Mouse (Mus musculus) kidney, postnatal 25 days (tissue): Measurements from ENCODE around the gene Sik3.

Source experiments
- DNase-seq, 2 experiments: peaks; one replicate each; pipeline ENCODE4 v3.0.0; 2021; ENCODE audit warnings: mixed read lengths in 2 of 2

The Sik3 gene

DNA sequence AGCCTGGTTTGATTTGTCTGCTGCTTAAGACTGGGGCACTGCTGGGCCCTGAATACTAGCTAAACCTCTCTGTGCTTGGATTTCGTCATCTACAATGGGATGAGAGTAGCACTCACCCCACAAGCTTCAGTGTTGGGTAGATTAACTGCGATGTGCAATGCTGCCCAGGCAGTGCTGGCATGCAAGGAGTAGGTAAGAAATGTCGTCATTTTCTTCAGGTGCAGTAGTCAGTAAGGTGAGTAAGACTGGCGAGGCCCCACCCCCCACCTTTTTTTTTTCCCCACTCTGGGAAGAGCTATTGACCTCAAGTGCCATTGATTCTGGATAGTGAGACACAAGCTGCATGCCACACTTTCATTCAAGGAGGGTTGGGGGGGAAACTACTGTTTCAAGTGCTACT is 3.8 kb downstream of the Sik3 start:
- no peak for DNase-seq

DNA sequence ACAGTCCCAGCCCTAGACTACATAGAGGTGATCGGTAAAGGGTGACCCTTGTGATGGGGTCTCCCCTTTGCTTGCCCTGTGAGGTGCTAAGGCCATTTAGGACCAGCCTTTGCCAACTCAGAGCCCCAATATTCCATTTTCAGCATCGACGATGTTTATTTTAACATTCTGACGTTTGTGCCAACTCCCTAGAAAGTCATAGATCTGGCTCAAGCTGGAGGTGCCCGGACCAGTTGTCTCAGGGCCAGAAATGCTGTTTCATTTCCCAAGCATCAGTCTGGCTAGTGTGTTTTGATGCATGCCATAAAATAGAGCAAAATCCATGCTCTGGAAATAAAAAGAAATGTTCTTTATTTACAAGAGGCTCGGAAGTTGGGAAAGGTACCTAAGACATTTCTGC is 5.7 kb downstream of the Sik3 start:
- no peak for DNase-seq

- no peak for DNase-seq
Observed at GRCm38 (mm10) chr9:46019975-46020374, 7.4 kb downstream of the Sik3 start.

DNA sequence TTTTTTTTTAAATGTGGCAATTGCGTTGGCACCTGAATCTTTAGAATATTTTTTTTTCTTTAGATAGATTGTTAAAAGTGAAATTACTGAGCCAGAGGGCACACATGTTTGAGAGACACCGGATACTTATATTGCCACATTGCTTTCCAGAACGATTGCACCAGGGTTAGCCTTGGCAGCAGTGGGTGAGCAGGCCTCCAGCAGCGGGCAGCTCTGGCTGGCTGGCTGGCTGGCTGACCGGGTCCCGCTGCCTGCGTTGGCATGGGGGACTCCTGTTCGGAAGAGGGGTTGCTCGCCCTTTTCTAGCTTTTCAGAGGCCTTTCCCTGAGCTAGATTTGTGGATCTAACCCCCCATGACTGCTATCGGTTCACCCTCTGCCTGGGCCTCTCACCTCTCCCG is 11.0 kb downstream of the Sik3 start:
- DNase-seq, result no peak

DNA sequence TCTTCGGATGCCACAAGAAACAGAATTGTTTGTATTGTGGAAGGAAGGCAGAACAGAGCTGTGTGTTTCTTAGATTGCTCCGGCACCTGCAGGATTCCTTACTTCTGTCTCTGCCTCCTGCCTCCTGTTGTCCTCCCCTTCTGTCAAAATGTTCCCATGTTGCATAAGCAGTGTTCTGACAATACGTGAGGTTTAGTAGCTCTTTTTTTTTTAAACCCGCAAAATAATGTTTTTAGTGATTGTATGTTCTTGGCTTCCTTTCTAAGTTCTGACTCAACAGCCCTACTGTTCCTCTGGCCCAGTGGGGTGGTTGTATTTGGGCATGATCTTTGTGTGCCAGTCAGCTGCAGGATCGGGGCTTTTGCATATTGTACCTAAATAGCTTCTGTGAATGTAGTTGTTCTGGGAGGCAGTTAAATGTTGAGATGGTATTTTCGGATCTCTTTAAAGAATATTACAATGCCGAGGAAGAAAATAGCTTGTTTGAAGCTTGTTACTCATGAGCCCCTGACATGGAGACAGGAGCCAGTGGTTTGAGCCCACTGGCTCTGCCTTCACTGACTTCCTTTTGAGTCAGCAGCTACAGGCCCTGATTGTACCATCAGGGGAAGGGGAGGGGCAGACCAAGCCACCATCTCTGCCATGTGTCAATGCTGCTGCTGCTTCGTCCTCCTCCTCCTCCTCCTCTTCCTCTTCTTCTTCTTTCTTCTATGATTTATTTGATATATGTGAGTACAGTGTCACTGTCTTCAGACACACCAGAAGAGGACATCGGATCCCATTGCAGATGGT is 13.6 kb downstream of the Sik3 start:
- no peak for DNase-seq

DNA sequence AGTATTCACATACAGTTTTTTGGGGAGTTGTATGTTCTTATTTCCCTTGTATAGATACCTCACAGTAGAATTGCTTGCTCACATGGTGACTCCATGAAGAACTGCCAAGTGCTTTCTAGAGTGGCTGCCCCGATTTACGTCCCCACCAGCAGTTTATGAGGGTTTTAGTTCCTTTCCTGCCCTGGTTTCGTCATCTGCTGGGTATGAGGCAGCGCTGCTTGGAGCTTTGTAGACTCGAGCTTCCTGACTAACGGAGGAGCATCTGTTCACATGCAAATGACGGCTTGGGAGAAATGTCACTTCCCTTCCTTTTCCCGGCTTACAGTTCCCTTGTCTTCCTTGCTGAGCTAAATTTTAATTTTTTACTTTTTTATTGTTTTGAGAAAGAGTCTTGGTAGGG is 15.4 kb downstream of the Sik3 start:
- no peak for DNase-seq

GRCm38 (mm10) chr9:46029534-46029933 is 16.9 kb downstream of the Sik3 start:
- DNase-seq, result no peak

- DNase-seq, result no peak
Observed at GRCm38 (mm10) chr9:46030184-46030583, 17.6 kb downstream of the Sik3 start.

DNA sequence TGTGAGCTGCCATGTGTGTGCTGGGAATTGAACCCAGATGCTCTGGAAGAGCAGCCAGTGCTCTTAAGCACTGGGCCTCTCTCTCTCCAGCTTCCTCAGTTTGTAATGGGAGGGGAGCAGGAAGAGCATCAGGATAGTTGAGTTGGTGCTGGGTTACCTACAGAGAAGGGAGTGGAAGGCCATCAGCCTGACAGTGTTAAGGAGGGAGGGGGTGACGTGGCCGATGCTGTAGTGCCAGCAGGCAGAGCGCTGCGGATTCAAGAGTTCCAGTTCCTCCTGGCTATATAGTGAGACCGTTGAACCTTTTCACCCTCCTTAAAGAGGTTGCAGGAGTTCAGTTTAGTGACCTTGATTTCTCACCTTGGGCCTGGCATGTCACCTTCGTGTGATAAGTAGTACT is 18.3 kb downstream of the Sik3 start:
- no peak for DNase-seq

DNA sequence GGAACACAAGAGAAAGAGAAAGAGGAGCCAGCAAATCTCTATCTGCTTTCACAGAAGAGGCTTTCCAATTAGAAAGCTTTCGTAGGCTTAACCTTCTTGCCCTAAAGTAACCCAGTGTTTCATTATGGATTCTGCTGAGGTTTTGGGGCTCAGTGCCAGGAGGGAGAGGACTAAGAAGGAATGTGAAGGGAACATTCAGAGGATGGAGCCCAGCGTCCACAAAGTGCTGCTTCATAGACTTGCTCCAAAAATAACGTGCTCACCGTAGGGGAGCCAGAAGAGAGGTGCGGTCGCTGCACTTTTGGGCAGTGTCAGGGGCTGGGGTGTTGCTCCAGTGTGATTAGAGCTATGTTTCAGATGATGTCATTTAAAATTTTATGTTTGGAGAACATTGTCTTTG is 19.6 kb downstream of the Sik3 start:
- DNase-seq, result peak; percentile 80 to 85

- no peak for DNase-seq
Observed at GRCm38 (mm10) chr9:46033058-46033457, 20.4 kb downstream of the Sik3 start.

- DNase-seq, result no peak
Observed at GRCm38 (mm10) chr9:46033862-46034261, 21.2 kb downstream of the Sik3 start.

GRCm38 (mm10) chr9:46035290-46035871 is 22.8 kb downstream of the Sik3 start:
- DNase-seq, result peak; percentile 41 to 43

- peak in 1 of 2 experiments; percentile 29 for DNase-seq
Observed at GRCm38 (mm10) chr9:46036881-46037280, 24.3 kb downstream of the Sik3 start.

- peak; percentile 42 to 59 for DNase-seq
Observed at GRCm38 (mm10) chr9:46038786-46039185, 26.2 kb downstream of the Sik3 start.

GRCm38 (mm10) chr9:46041186-46041585 is 28.6 kb downstream of the Sik3 start:
- no peak for DNase-seq

- DNase-seq, result no peak
Observed at GRCm38 (mm10) chr9:46042387-46042786, 29.8 kb downstream of the Sik3 start.

- DNase-seq, result no peak
Observed at GRCm38 (mm10) chr9:46043626-46044025, 31.0 kb downstream of the Sik3 start.

GRCm38 (mm10) chr9:46046724-46047517 is 34.3 kb downstream of the Sik3 start:
- no peak for DNase-seq

GRCm38 (mm10) chr9:46049525-46049924 is 36.9 kb downstream of the Sik3 start:
- no peak for DNase-seq

GRCm38 (mm10) chr9:46050203-46050602 is 37.6 kb downstream of the Sik3 start:
- no peak for DNase-seq

DNA sequence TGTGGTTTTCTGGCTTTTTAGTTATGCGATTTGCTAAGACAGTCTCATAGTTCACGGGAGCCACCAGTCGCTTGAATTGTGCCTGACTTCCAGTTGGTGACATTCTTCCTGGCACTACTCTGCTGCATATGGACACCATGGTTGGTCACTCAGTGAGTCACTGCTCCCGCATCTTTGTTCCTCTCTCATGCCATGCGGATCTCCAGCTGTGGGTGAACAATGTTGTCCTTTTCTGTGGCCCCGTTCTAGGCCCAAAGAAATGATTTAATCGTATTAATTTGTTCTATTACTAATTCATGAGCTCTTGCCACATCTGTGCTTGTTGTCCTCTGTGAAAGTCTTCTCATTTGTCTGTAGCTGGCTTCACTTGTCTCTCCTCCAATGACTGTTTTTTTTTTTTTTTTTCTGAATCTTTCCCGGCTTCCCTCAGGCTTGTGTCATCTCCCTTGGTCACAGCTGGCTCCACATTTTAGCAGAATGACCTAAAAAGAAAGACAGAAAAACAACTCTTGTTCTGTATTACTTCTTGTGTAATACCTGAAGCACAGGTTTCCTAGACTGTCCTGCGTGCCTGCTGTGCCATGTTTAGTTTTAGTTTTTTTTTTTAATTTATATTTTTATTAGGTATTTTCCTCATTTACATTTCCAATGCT is 40.5 kb downstream of the Sik3 start:
- no peak for DNase-seq

DNA sequence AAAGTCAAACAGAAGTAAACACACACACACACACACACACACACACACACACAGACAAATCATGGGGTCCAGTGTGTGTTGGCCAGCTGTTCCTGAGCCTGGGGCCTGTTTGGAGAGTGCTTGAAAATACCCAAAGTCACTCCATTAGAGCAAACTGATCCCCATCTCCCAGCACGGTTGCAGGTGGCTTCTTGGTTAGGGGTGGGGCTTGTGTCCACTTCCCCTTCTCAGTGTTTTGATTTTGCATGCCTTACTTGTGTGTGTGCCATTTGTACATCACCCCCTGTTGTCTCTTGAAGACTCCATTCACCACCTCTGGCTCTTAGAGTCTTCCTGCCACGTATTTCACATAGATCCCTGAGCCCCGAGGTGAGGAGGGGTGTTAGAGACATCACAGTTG is 45.4 kb downstream of the Sik3 start:
- DNase-seq, result no peak
